Mouse (Mus musculus): ENCODE data around the gene Elmsan1.
A peak's percentile ranks its signal among the peaks of the same experiment; 100 is the strongest.

Gene Elmsan1

DNA sequence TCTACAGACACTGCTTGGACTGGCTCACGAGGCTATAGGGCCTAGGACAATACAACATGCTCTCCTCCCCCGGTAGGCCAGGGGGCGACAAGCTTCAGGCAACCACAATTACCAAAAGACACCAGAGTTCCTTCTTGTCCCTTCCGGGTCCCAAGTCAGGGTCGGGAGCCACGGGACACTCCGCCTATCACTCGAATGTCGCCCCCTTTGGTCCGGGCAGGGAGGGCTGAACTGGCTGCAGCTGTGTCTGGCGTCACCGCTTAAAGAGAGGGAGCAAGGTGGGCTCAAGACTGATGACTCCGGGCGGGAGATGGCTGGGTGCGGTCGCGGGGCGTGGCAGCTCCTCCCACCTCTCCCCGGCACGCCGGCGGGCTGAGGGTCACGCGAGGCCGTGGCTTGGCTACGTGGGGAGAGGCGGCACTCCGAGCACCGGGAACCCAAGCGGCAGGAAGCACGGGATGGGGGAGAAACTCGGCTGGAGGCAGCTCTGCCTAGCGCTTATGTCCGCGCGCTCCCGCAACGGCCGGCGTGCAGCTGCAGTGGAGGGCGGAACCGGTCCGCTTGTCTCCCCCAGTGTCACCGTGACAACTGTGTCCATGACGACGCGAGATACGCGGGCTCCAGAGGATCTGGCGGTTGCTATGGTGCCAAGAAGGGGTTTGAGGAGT lies 70.6 kb downstream of the Elmsan1 start, which contains the start of gene Pnma1:
TSS of gene Pnma1 (minus strand) at position 536 of the 668 bp plus-strand sequence.
- Histone ChIP-seq H3K36me3 (ENCODE audit: control insufficient read depth, insufficient read depth, low read length, poor library complexity, severe bottlenecking) (peaks cover 16% of the 10 kb centered on the region), H3K27me3 (ENCODE audit: control insufficient read depth, insufficient read depth, low read length, poor library complexity, severe bottlenecking) (no peaks in the 10 kb centered on the region)
- peak; percentile 67 for DNase-seq (ENCODE audit: low read depth, low spot score)

GRCm38 (mm10) chr12:84142281-84143050 lies 76.2 kb downstream of the Elmsan1 start:
- H3K27me3 ChIP-seq (ENCODE audit: control insufficient read depth, insufficient read depth, low read length, poor library complexity, severe bottlenecking): no peaks in the 10 kb centered on the region
- H3K36me3 ChIP-seq (ENCODE audit: control insufficient read depth, insufficient read depth, low read length, poor library complexity, severe bottlenecking): no peaks in the 10 kb centered on the region
- DNase-seq (ENCODE audit: low read depth, low spot score): no peak

- no peaks in the 10 kb centered on the region for H3K36me3 ChIP-seq (ENCODE audit: control insufficient read depth, insufficient read depth, low read length, poor library complexity, severe bottlenecking)
- no peaks in the 10 kb centered on the region for H3K27me3 ChIP-seq (ENCODE audit: control insufficient read depth, insufficient read depth, low read length, poor library complexity, severe bottlenecking)
- DNase-seq (ENCODE audit: low read depth, low spot score): no peak
Observed at GRCm38 (mm10) chr12:84141271-84141670, 77.4 kb downstream of the Elmsan1 start.

DNA sequence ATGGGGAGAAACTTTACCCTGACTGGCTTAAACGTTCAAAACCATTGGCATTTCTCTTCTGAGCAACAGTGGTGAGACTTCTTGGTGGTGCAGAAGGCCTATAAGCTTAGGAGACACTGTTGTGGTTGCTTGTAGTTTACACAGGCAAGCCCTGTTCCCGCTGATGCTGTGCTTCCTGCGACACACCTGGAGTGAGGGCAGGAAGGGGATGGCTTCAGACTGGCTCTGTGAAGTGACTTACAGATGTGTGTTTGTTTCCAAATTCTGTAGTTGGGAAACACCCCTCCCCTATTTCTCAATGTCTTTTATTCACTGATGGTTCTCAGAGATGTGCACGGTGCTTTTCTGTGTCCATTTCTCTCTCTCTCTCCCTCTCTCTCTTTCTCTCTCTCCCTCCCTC lies 78.5 kb downstream of the Elmsan1 start:
- Histone ChIP-seq H3K36me3 (ENCODE audit: control insufficient read depth, insufficient read depth, low read length, poor library complexity, severe bottlenecking) (no peaks in the 10 kb centered on the region), H3K27me3 (ENCODE audit: control insufficient read depth, insufficient read depth, low read length, poor library complexity, severe bottlenecking) (no peaks in the 10 kb centered on the region)
- no peak for DNase-seq (ENCODE audit: low read depth, low spot score)

DNA sequence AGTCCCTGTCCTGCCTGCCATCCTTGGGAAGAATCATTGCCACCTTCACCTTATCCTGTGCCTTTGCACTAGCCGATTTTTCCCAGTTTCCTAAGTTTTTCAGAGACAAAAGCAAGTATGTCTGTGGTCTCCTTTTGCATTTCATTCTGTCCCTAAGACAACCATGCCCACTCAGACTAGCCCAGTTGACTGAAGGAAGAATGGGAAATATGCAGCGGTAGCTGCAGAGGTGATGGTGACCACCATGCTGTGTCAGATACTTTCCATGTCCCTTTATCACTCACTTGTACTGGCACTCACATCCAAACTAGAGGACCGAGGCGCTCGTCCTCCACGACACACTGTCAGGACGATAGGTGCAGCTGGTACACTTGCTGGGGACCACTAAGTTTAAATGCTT lies 81.5 kb downstream of the Elmsan1 start:
- Histone ChIP-seq H3K27me3 (ENCODE audit: control insufficient read depth, insufficient read depth, low read length, poor library complexity, severe bottlenecking) (no peaks in the 10 kb centered on the region), H3K36me3 (ENCODE audit: control insufficient read depth, insufficient read depth, low read length, poor library complexity, severe bottlenecking) (no peaks in the 10 kb centered on the region)
- DNase-seq (ENCODE audit: low read depth, low spot score): no peak

GRCm38 (mm10) chr12:84132265-84132664 lies 86.4 kb downstream of the Elmsan1 start:
- DNase-seq (ENCODE audit: low read depth, low spot score): peak; percentile 55
- H3K36me3 ChIP-seq (ENCODE audit: control insufficient read depth, insufficient read depth, low read length, poor library complexity, severe bottlenecking): no peaks in the 10 kb centered on the region

GRCm38 (mm10) chr12:84129931-84130330 lies 88.8 kb downstream of the Elmsan1 start:
- Histone ChIP-seq H3K27me3 (ENCODE audit: control insufficient read depth, insufficient read depth, low read length, poor library complexity, severe bottlenecking) (no peaks in the 10 kb centered on the region), H3K36me3 (ENCODE audit: control insufficient read depth, insufficient read depth, low read length, poor library complexity, severe bottlenecking) (no peaks in the 10 kb centered on the region)
- DNase-seq (ENCODE audit: low read depth, low spot score): no peak

More at GRCm38 (mm10) chr12:84132265-84132664, 86.4 kb downstream of the Elmsan1 start:
- no peaks in the 10 kb centered on the region for H3K27me3 ChIP-seq (ENCODE audit: control insufficient read depth, insufficient read depth, low read length, poor library complexity, severe bottlenecking)

DNA sequence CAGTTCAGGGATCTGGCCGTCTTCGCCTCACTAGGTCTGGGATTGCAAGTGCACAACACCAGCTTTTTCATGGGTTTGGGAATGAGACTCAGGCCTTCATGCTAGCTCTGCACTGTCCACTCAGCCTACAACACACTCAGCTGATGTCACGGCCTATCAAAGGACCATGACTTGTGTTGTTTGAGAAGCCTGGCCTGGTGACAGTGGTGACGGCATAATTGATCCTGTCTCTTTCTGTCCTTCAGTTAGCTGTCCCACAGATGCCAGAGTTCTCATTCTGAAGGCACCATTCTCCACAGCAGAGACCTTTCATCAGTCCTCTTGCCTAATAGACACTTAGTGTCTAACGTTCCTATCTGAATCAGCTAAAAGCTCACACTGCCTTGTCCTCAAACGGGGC lies 90.1 kb downstream of the Elmsan1 start:
- no peak for DNase-seq (ENCODE audit: low read depth, low spot score)
- H3K27me3 ChIP-seq (ENCODE audit: control insufficient read depth, insufficient read depth, low read length, poor library complexity, severe bottlenecking): no peaks in the 10 kb centered on the region
- H3K36me3 ChIP-seq (ENCODE audit: control insufficient read depth, insufficient read depth, low read length, poor library complexity, severe bottlenecking): no peaks in the 10 kb centered on the region

DNA sequence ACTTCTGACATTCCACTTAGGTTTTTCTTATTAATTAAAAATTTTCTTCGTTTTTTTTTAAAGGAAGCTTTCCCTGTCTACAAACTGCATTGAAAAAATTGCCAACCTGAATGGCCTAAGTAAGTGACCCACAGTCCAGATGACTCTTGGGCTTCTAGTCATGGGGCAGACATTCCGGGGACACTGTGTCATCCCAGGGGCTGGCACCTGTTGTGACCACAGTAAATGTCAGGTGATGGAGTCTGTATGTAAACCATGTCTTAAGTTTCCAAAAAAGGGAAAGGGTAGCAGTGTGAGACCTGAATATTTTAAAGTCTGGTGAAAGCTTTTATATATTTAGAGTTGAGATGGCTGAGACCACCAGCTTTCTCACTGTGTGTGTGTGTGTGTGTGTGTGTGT lies 91.8 kb downstream of the Elmsan1 start:
- DNase-seq (ENCODE audit: low read depth, low spot score): no peak
- H3K27me3 ChIP-seq (ENCODE audit: control insufficient read depth, insufficient read depth, low read length, poor library complexity, severe bottlenecking): no peaks in the 10 kb centered on the region
- no peaks in the 10 kb centered on the region for H3K36me3 ChIP-seq (ENCODE audit: control insufficient read depth, insufficient read depth, low read length, poor library complexity, severe bottlenecking)

- no peak for DNase-seq (ENCODE audit: low read depth, low spot score)
- Histone ChIP-seq H3K36me3 (ENCODE audit: control insufficient read depth, insufficient read depth, low read length, poor library complexity, severe bottlenecking) (no peaks in the 10 kb centered on the region), H3K27me3 (ENCODE audit: control insufficient read depth, insufficient read depth, low read length, poor library complexity, severe bottlenecking) (no peaks in the 10 kb centered on the region)
Observed at GRCm38 (mm10) chr12:84125892-84126291, 92.8 kb downstream of the Elmsan1 start.

GRCm38 (mm10) chr12:84119584-84119983 lies 99.1 kb downstream of the Elmsan1 start:
- no peaks in the 10 kb centered on the region for H3K36me3 ChIP-seq (ENCODE audit: control insufficient read depth, insufficient read depth, low read length, poor library complexity, severe bottlenecking)
- no peak for DNase-seq (ENCODE audit: low read depth, low spot score)
- H3K27me3 ChIP-seq (ENCODE audit: control insufficient read depth, insufficient read depth, low read length, poor library complexity, severe bottlenecking): no peaks in the 10 kb centered on the region

DNA sequence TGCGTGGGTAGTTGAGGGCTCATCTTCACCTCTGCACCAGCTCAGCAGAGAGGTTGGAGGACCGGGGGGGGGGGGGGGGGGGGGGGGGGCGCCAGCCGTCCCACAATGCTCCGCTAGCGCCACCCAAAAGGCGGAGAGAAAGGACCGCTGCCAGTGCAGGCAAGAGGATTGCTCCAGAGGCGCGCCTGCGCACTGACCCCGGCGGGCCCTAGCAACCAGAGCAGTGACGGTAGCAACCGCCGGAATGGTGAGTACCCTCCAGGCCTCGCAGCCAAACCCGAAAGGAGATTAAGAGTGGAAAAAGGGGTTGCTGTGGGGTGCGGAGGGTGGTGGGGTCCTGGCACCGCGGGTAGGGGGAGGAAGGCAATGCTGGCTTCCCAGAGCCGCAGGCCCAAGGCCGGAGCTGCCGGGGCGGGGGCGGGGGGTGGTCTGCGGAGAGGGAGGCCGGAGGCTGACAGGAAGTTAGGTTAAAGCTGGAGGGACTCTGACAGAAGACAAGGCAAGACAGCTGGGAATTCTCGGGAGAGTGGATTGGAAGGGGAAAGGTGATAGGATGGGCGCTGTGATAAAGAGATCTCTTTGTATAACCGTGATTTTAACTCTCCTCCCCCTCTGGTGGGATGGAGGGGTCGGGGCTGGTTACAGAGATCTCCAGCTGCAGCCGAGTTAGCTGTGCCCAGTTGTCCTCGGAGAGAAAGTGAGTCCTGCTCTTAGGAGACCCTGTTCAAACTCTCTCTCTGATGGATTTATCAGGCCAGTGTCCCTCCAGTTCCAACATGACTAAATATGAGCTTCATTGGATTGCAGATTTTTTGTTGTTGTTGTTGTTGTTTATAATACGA lies 104.3 kb downstream of the Elmsan1 start, which contains the start of gene Dnal1:
TSS of gene Dnal1 (plus strand) at position 214 of the 842 bp plus-strand sequence.
- H3K36me3 ChIP-seq (ENCODE audit: control insufficient read depth, insufficient read depth, low read length, poor library complexity, severe bottlenecking): no peaks in the 10 kb centered on the region
- H3K27me3 ChIP-seq (ENCODE audit: control insufficient read depth, insufficient read depth, low read length, poor library complexity, severe bottlenecking): no peaks in the 10 kb centered on the region
- DNase-seq (ENCODE audit: low read depth, low spot score): peak; percentile 82

DNA sequence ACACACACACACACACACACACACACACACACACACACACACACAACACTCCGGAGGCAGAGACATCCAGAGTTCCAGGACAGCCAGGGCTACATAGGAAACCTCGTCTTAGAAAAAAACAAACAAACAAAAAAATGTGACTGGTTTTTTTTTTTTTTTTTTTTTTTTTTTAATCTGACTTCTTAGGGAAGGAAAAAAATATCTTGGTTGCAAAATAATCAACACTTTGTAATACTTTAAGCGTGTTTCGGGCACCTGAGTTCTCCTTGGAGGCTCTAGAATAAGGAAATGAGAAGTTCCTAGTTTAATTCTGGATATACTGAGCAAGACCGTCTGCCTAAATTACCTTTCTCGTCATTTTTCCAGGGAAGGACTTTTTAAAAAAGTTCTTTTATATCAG lies 105.0 kb downstream of the Elmsan1 start:
- H3K36me3 ChIP-seq (ENCODE audit: control insufficient read depth, insufficient read depth, low read length, poor library complexity, severe bottlenecking): no peaks in the 10 kb centered on the region
- no peak for DNase-seq (ENCODE audit: low read depth, low spot score)
- no peaks in the 10 kb centered on the region for H3K27me3 ChIP-seq (ENCODE audit: control insufficient read depth, insufficient read depth, low read length, poor library complexity, severe bottlenecking)

DNA sequence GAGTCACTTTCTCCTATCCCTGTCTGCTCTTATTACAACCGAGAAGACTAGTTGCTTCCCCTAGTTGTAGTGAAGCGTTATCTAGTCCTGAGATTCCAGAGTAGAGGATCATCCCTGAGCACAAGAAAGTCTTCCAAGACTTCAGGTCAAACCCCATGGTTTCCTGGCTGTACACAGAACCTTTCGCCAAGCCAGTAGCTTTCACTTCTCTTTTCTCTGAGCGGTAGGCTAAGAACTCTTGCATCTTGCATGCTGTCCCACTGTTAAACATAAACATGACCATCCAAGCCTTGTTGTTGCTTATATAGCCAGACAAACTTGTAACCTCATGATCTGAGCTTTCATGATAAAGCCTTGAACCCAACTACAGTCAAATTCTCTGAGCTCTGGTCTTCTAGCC lies 107.9 kb downstream of the Elmsan1 start:
- Histone ChIP-seq H3K27me3 (ENCODE audit: control insufficient read depth, insufficient read depth, low read length, poor library complexity, severe bottlenecking) (no peaks in the 10 kb centered on the region), H3K36me3 (ENCODE audit: control insufficient read depth, insufficient read depth, low read length, poor library complexity, severe bottlenecking) (no peaks in the 10 kb centered on the region)
- peak; percentile 45 for DNase-seq (ENCODE audit: low read depth, low spot score)

GRCm38 (mm10) chr12:84109924-84110323 lies 108.8 kb downstream of the Elmsan1 start:
- H3K27me3 ChIP-seq (ENCODE audit: control insufficient read depth, insufficient read depth, low read length, poor library complexity, severe bottlenecking): no peaks in the 10 kb centered on the region
- H3K36me3 ChIP-seq (ENCODE audit: control insufficient read depth, insufficient read depth, low read length, poor library complexity, severe bottlenecking): no peaks in the 10 kb centered on the region
- DNase-seq (ENCODE audit: low read depth, low spot score): no peak

Data from splenic B cell, adult 2 months (primary cell).